Mouse (Mus musculus) thymus, adult 2 months (tissue): ENCODE results near the gene Gm10203.

Experiments used
- CTCF ChIP-seq: fragments of 200-500 bp; IDR thresholded peaks from 2 replicates; pipeline ENCODE4 v1.5.1; 2012; ENCODE audit warnings: mild to moderate bottlenecking, control low read depth, low read length, moderate library complexity, borderline replicate concordance; ENCODE audit not compliant: control insufficient read depth, poor library complexity, insufficient read depth; ENCODE audit errors: extremely low read depth
- POLR2A ChIP-seq: fragments of 200-500 bp; IDR thresholded peaks from 2 replicates; pipeline ENCODE4 v1.6.1; 2012; ENCODE audit warnings: mild to moderate bottlenecking, low read length, control low read depth, moderate library complexity; ENCODE audit not compliant: control insufficient read depth, poor library complexity, insufficient read depth; ENCODE audit errors: extremely low read depth

GRCm38 (mm10) chr6:149107615-149108014 lies 22.4 kb upstream of the Gm10203 start:
- TF ChIP-seq CTCF (no peak), POLR2A (no peak)
